Mouse (Mus musculus): ENCODE measurements around the gene Ank3. TPM values are rescaled to one million over a fixed set of nuclear protein-coding genes. Genes with fewer than 3 reads are reported as not detected.

Ank3 gene
- total and polyA plus RNA-seq, 3 experiments, result 3.2 to 6.7 TPM; not detected in 1

DNA sequence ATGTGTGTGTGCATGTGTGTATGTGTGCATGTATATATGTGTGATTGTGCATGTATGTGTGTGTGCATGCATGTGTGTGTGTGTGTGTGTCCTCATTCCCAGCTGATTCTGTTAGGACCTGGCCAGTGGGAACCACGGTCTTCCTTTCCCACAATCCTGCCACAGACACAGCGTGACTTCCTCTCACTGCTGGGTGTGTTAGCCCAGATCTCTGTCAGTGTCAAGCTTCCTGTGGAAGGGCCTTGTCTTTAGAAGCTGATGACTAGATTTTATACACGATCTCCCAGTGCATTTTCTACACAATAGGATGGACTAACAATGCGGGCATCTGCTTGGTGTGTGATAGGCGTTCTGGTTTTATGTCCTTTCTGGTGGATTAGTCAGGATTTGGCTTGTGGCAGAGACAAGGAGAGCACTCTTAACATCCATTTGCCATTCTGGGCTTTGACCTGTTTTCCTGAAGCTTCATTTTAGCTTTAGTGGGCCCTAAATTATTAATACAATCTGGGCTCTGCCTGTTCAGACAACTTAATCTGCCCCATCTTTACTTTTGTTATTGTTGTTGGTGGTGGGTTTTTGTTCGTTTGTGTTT lies 322.4 kb downstream of the Ank3 start:
- Histone ChIP-seq H3K4me3 (ENCODE audit: control insufficient read depth in 1 of 2, insufficient read depth in 1 of 2, low read depth in 2 of 2, low read length in 2 of 2) (no peak overlapping the region), H3K27me3 (ENCODE audit: control insufficient read depth in 1 of 2, insufficient read depth in 2 of 2, low read length in 2 of 2) (no peaks in the 10 kb centered on the region), H3K27ac (ENCODE audit: control insufficient read depth, low read depth, low read length) (no peak overlapping the region), H3K9me3 (replicated peaks; ENCODE audit: insufficient read depth, low read length) (no peaks in the 10 kb centered on the region), H3K4me1 (ENCODE audit: control insufficient read depth in 1 of 2, insufficient read depth in 2 of 2, low read length in 2 of 2) (no peaks in the 10 kb centered on the region), H3K79me2 (ENCODE audit: control insufficient read depth, insufficient read depth, low read length, poor library complexity) (no peaks in the 10 kb centered on the region), H3K36me3 (ENCODE audit: control insufficient read depth in 1 of 2, insufficient read depth in 2 of 2, low read length in 2 of 2) (no peaks in the 10 kb centered on the region), H3K9ac (ENCODE audit: control insufficient read depth, low read depth, low read length, poor library complexity, severe bottlenecking) (no peak overlapping the region)
- no peak for DNase-seq (ENCODE audit: low read depth, low spot score)
- TF ChIP-seq ZMIZ1 (IDR thresholded peaks at IDR 0.05; ENCODE audit: low read depth, low read length), result no peak
- TF ChIP-seq MAZ (IDR thresholded peaks at IDR 0.05; ENCODE audit: low read depth, low read length), result no peak
- no peak for TF ChIP-seq EP300 (IDR thresholded peaks at IDR 0.05; ENCODE audit: low read depth in 1 of 2, low read length in 2 of 2)
- no peak for TF ChIP-seq ETS1 (IDR thresholded peaks at IDR 0.05; ENCODE audit: low read depth, low read length)
- no peak for TF ChIP-seq ELF1 (IDR thresholded peaks at IDR 0.05; ENCODE audit: low read depth, low read length)
- no peak for TF ChIP-seq POLR2AphosphoS2 (IDR thresholded peaks at IDR 0.05; ENCODE audit: low read length)
- TF ChIP-seq CHD2 (IDR thresholded peaks at IDR 0.05; ENCODE audit: low read length), result no peak
- TF ChIP-seq KAT2A (conservative IDR thresholded peaks at IDR 0.05; ENCODE audit: low read depth, low read length), result no peak
- TF ChIP-seq MAFK (IDR thresholded peaks at IDR 0.05; ENCODE audit: borderline replicate concordance, low read depth, low read length), result no peak
- no peak for TF ChIP-seq NELFE (IDR thresholded peaks at IDR 0.05; ENCODE audit: low read depth, low read length)
- TF ChIP-seq CHD1 (IDR thresholded peaks at IDR 0.05; ENCODE audit: low read depth, low read length), result no peak
- no peak for TF ChIP-seq POLR2AphosphoS5 (IDR thresholded peaks at IDR 0.05; ENCODE audit: borderline replicate concordance, low read depth, low read length)
- TF ChIP-seq USF1 (IDR thresholded peaks at IDR 0.05; ENCODE audit: low read depth, low read length), result no peak
- TF ChIP-seq MXI1 (IDR thresholded peaks at IDR 0.05; ENCODE audit: low read depth, low read length), result no peak
- no peak for TF ChIP-seq HCFC1 (IDR thresholded peaks at IDR 0.05; ENCODE audit: low read depth, low read length)
- TF ChIP-seq ZNF384 (IDR thresholded peaks at IDR 0.05; ENCODE audit: low read depth, low read length), result no peak
- no peak for TF ChIP-seq JUND (IDR thresholded peaks at IDR 0.05; ENCODE audit: low read depth, low read length)
- no peak for TF ChIP-seq MAX (IDR thresholded peaks at IDR 0.05; ENCODE audit: low read length)
- TF ChIP-seq SIN3A (IDR thresholded peaks at IDR 0.05; ENCODE audit: low read length), result no peak
- no peak for TF ChIP-seq TAL1 (IDR thresholded peaks at IDR 0.05; ENCODE audit: low read length)

DNA sequence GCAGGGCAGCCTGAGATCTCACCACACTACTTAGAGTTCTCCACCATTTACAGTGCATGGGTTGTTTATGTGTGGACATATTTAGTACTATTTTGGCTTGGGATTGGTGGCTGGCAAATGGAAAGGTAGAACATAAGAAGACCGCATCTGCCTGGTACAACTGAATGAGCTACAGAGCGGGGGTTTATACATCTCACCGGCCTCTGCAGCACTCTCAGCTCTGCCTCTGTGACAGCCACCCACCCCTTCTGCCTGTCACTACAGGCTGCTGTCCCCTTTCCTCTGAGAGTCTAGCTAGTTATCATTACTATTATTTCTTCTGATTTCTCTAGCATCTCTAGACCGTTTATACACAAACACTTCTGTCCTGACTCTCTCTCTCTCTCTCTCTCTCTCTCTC lies 325.6 kb downstream of the Ank3 start:
- Histone ChIP-seq H3K27ac (ENCODE audit: control insufficient read depth, low read depth, low read length) (no peak overlapping the region), H3K9me3 (replicated peaks; ENCODE audit: insufficient read depth, low read length) (no peaks in the 10 kb centered on the region), H3K4me1 (ENCODE audit: control insufficient read depth in 1 of 2, insufficient read depth in 2 of 2, low read length in 2 of 2) (no peaks in the 10 kb centered on the region), H3K4me3 (ENCODE audit: control insufficient read depth in 1 of 2, insufficient read depth in 1 of 2, low read depth in 2 of 2, low read length in 2 of 2) (no peak overlapping the region), H3K27me3 (ENCODE audit: control insufficient read depth in 1 of 2, insufficient read depth in 2 of 2, low read length in 2 of 2) (no peaks in the 10 kb centered on the region), H3K9ac (ENCODE audit: control insufficient read depth, low read depth, low read length, poor library complexity, severe bottlenecking) (no peak overlapping the region), H3K79me2 (ENCODE audit: control insufficient read depth, insufficient read depth, low read length, poor library complexity) (no peaks in the 10 kb centered on the region), H3K36me3 (ENCODE audit: control insufficient read depth in 1 of 2, insufficient read depth in 2 of 2, low read length in 2 of 2) (no peaks in the 10 kb centered on the region)
- no peak for TF ChIP-seq ETS1 (IDR thresholded peaks at IDR 0.05; ENCODE audit: low read depth, low read length)
- no peak for TF ChIP-seq MAX (IDR thresholded peaks at IDR 0.05; ENCODE audit: low read length)
- no peak for TF ChIP-seq TBP (IDR thresholded peaks at IDR 0.05; ENCODE audit: low read depth, low read length)
- no peak for TF ChIP-seq MAZ (IDR thresholded peaks at IDR 0.05; ENCODE audit: low read depth, low read length)
- no peak for TF ChIP-seq KAT2A (conservative IDR thresholded peaks at IDR 0.05; ENCODE audit: low read depth, low read length)
- TF ChIP-seq MXI1 (IDR thresholded peaks at IDR 0.05; ENCODE audit: low read depth, low read length), result no peak
- no peak for TF ChIP-seq CHD2 (IDR thresholded peaks at IDR 0.05; ENCODE audit: low read length)
- TF ChIP-seq MAFK (IDR thresholded peaks at IDR 0.05; ENCODE audit: borderline replicate concordance, low read depth, low read length), result no peak
- no peak for TF ChIP-seq HCFC1 (IDR thresholded peaks at IDR 0.05; ENCODE audit: low read depth, low read length)
- TF ChIP-seq USF1 (IDR thresholded peaks at IDR 0.05; ENCODE audit: low read depth, low read length), result no peak
- no peak for TF ChIP-seq SMC3 (IDR thresholded peaks at IDR 0.05; ENCODE audit: low read depth, low read length)
- TF ChIP-seq TAL1 (IDR thresholded peaks at IDR 0.05; ENCODE audit: low read length), result no peak
- no peak for TF ChIP-seq ZNF384 (IDR thresholded peaks at IDR 0.05; ENCODE audit: low read depth, low read length)
- no peak for TF ChIP-seq UBTF (IDR thresholded peaks at IDR 0.05; ENCODE audit: borderline replicate concordance, insufficient read depth, low read depth, low read length)
- no peak for TF ChIP-seq RCOR1 (IDR thresholded peaks at IDR 0.05; ENCODE audit: low read depth, low read length)
- no peak for TF ChIP-seq MEF2A (IDR thresholded peaks at IDR 0.05; ENCODE audit: extremely low read depth, insufficient replicate concordance, low read depth, low read length, poor library complexity, severe bottlenecking)
- no peak for TF ChIP-seq RAD21 (IDR thresholded peaks at IDR 0.05; ENCODE audit: low read depth, low read length)
- DNase-seq (ENCODE audit: low read depth, low spot score), result no peak

All from MEL (cell line).